Mouse (Mus musculus): ENCODE measurements around the gene Unc13b.

GRCm38 (mm10) chr4:43244022-43244421 is 185.3 kb downstream of the Unc13b start:
- peak; percentile 42 for TF ChIP-seq CTCF (IDR thresholded peaks at IDR 0.05)
- TF ChIP-seq EP300 (IDR thresholded peaks at IDR 0.05) = no peak

Measured in lung, postnatal 0 days (tissue).